Mouse (Mus musculus): ENCODE measurements around the gene Phf14.

DNA sequence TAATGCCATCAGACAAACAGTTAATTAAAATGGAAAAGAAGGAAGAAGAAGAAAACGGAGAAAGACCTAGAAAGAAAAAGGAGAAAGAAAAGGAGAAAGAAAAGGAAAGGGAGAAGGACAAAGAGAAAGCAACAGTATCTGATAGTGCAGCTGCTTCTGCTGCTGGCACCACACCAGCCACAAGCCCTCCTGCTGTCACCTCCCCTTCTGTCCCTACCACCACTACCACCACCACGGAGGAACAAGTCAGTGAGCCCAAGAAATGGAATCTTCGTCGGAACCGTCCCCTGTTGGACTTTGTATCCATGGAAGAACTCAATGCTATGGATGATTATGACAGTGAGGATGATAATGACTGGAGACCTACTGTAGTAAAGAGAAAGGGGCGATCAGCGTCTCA lies 25.8 kb downstream of the Phf14 start:
- no peak for TF ChIP-seq CTCF (IDR thresholded peaks at IDR 0.05; ENCODE audit: insufficient read depth, low read depth, low read length)
- TF ChIP-seq POLR2A (IDR thresholded peaks at IDR 0.05; ENCODE audit: insufficient read depth, low read depth, low read length), result no peak
